Mouse (Mus musculus): Measurements from ENCODE around the gene Tle3.

The Tle3 gene

DNA sequence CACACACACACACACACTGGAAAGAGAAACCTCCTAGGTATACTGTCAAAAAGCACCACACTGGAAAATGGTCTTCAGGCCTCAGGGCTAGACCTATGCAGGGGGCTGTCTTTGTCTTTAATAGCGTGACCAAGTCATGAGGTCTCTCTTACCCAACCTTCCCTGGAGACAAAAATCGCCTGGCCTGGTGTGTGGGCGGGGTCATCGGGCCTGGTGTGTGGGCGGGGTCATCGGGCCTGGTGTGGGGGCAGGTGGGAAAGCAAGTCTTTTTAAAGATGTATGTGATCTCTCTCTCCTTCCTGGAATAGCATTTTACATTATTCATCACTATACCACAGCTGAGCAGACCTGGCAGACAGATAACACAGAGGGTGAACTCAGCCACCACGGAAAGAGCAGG is 25.2 kb upstream of the Tle3 start:
- peaks cover 22% of the 10 kb centered on the region for H3K27me3 ChIP-seq (ENCODE audit: insufficient read depth, low read length)
- H3K4me3 ChIP-seq (replicated peaks; ENCODE audit: low read length) = no peak overlapping the region
- H3K9me3 ChIP-seq (ENCODE audit: low read length) = no peaks in the 10 kb centered on the region
- no peaks in the 10 kb centered on the region for H3K36me3 ChIP-seq (ENCODE audit: insufficient read depth, low read length)
- H3K4me1 ChIP-seq (replicated peaks; ENCODE audit: low read depth, low read length) = peaks cover 28% of the 10 kb centered on the region
- TF ChIP-seq CTCF (conservative IDR thresholded peaks at IDR 0.05; ENCODE audit: low read length) (no peak), NANOG (IDR thresholded peaks at IDR 0.05; ENCODE audit: borderline replicate concordance, low read length) (no peak), POU5F1 (IDR thresholded peaks at IDR 0.05; ENCODE audit: borderline replicate concordance, low read length) (no peak)

DNA sequence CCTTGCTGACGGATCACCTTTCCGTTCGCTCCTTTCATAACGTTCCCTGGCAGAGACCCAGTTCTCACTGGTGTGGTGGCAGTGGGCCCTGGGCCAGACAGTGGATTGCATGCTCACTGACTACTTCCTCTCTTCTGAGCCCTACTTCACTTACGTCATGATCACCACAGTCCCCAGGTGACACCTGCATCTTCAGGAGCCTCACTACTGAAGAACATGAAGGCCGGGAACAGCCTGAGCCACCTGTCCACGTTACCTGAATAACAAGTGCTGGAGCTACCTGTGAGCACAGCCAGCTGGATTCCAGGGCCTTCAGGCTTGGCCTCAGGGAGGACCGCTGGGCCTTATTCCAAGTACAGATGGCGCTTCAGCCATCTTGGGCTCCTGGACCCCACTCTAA is 24.1 kb upstream of the Tle3 start:
- Histone ChIP-seq H3K4me1 (replicated peaks; ENCODE audit: low read depth, low read length) (peaks cover 28% of the 10 kb centered on the region), H3K36me3 (ENCODE audit: insufficient read depth, low read length) (no peaks in the 10 kb centered on the region), H3K4me3 (replicated peaks; ENCODE audit: low read length) (no peak overlapping the region), H3K27me3 (ENCODE audit: insufficient read depth, low read length) (peaks cover 21% of the 10 kb centered on the region), H3K9me3 (ENCODE audit: low read length) (no peaks in the 10 kb centered on the region)
- TF ChIP-seq CTCF (conservative IDR thresholded peaks at IDR 0.05; ENCODE audit: low read length) (no peak), POU5F1 (IDR thresholded peaks at IDR 0.05; ENCODE audit: borderline replicate concordance, low read length) (no peak), NANOG (IDR thresholded peaks at IDR 0.05; ENCODE audit: borderline replicate concordance, low read length) (no peak)

DNA sequence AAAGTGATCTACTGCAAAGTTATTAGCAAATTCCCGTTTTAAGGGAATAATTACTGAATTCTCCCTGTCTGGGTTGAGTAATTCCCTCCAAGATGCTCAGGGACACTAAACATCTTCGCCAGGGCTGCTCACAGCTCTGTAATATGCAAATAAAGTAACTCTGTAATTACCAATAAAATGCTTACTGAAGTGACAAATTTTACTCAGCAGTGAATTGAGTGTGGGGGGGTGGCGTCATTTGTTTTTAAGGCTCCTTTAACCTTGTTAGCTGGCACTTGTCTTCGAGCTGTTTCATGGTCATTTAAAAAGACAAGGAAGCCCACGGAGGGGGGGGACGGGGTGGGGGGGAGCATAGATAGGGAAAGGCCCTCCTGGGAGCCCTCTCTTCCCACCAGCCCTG is 23.6 kb upstream of the Tle3 start:
- Histone ChIP-seq H3K9me3 (ENCODE audit: low read length) (no peaks in the 10 kb centered on the region), H3K36me3 (ENCODE audit: insufficient read depth, low read length) (no peaks in the 10 kb centered on the region), H3K27me3 (ENCODE audit: insufficient read depth, low read length) (peaks cover 17% of the 10 kb centered on the region), H3K4me3 (replicated peaks; ENCODE audit: low read length) (no peak overlapping the region), H3K4me1 (replicated peaks; ENCODE audit: low read depth, low read length) (peaks cover 28% of the 10 kb centered on the region)
- TF ChIP-seq NANOG (IDR thresholded peaks at IDR 0.05; ENCODE audit: borderline replicate concordance, low read length) = no peak

DNA sequence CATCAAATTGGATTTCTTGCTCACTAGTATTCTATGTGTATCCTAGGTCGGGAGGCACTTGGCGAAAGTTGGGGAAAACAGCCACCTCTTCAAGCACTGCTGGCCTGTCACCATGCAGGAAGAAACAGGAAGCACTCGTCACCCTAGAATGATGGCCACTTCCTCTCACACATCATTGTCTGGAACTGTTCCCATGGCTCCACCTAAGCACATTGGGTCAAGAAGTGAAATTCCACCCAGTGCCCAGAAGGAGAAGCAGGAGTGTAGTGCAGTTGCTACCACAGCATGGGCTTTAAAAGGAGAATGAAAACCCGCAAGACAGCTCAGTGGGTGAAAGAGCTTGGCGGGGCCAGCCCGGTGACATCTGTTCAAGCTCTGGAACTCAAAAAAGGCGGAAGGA is 22.5 kb upstream of the Tle3 start:
- TF ChIP-seq CTCF (conservative IDR thresholded peaks at IDR 0.05; ENCODE audit: low read length) (no peak), POU5F1 (IDR thresholded peaks at IDR 0.05; ENCODE audit: borderline replicate concordance, low read length) (no peak), NANOG (IDR thresholded peaks at IDR 0.05; ENCODE audit: borderline replicate concordance, low read length) (no peak)
- peaks cover 15% of the 10 kb centered on the region for H3K27me3 ChIP-seq (ENCODE audit: insufficient read depth, low read length)
- H3K36me3 ChIP-seq (ENCODE audit: insufficient read depth, low read length) = no peaks in the 10 kb centered on the region
- no peaks in the 10 kb centered on the region for H3K9me3 ChIP-seq (ENCODE audit: low read length)
- peaks cover 35% of the 10 kb centered on the region for H3K4me1 ChIP-seq (replicated peaks; ENCODE audit: low read depth, low read length)
- H3K4me3 ChIP-seq (replicated peaks; ENCODE audit: low read length) = no peak overlapping the region

DNA sequence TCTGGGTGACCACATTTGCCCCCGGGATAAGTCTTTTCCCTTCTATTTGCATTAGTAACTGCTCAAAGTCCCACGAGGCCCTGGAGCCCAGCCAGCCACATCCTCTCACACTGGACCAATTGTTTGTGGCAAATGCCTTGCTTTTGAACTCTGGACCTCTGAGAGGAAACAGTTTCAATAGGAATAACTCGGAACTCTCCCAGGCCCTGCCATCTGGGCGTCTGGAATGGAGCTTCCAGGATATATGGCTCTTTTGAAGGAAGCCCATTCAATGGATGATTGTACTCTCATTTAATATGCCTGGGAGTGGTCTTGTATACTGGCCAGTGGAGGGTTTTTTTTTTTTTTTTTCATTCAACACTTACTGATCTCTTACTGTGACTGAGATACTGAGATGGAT is 21.0 kb upstream of the Tle3 start:
- no peak overlapping the region for H3K4me3 ChIP-seq (replicated peaks; ENCODE audit: low read length)
- peaks cover 35% of the 10 kb centered on the region for H3K4me1 ChIP-seq (replicated peaks; ENCODE audit: low read depth, low read length)
- peaks cover 15% of the 10 kb centered on the region for H3K27me3 ChIP-seq (ENCODE audit: insufficient read depth, low read length)
- no peaks in the 10 kb centered on the region for H3K36me3 ChIP-seq (ENCODE audit: insufficient read depth, low read length)
- no peak for TF ChIP-seq POU5F1 (IDR thresholded peaks at IDR 0.05; ENCODE audit: borderline replicate concordance, low read length)
- TF ChIP-seq NANOG (IDR thresholded peaks at IDR 0.05; ENCODE audit: borderline replicate concordance, low read length) = no peak
- no peak for TF ChIP-seq CTCF (conservative IDR thresholded peaks at IDR 0.05; ENCODE audit: low read length)
- peaks cover 2% of the 10 kb centered on the region; the same call in 1 of the 2 replicates for H3K9me3 ChIP-seq (ENCODE audit: low read length)

DNA sequence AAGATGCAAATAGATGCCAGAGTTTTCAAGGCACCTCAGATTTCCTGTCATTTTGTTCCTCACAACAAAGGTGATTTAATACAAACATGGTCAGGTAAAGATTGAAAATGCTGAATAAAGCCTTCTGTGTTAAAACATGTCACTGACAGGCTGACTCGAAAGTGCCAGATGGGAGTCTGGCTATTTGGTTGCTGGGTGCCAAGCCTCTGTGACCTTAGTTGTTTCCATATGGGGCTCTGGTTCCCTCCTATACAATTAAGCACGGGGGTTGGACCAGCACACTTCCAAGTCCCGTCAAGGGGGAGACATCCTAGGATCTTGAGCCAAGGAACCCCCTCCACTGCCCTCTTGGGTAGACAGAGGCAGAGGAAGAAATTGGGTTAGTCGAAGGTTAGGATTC is 13.2 kb upstream of the Tle3 start:
- H3K4me1 ChIP-seq (replicated peaks; ENCODE audit: low read depth, low read length) = peaks cover 33% of the 10 kb centered on the region
- H3K27me3 ChIP-seq (ENCODE audit: insufficient read depth, low read length) = peaks cover 25% of the 10 kb centered on the region
- no peak overlapping the region for H3K4me3 ChIP-seq (replicated peaks; ENCODE audit: low read length)
- H3K36me3 ChIP-seq (ENCODE audit: insufficient read depth, low read length) = no peaks in the 10 kb centered on the region
- TF ChIP-seq NANOG (IDR thresholded peaks at IDR 0.05; ENCODE audit: borderline replicate concordance, low read length) (no peak), POU5F1 (IDR thresholded peaks at IDR 0.05; ENCODE audit: borderline replicate concordance, low read length) (no peak), CTCF (conservative IDR thresholded peaks at IDR 0.05; ENCODE audit: low read length) (no peak)
- H3K9me3 ChIP-seq (ENCODE audit: low read length) = peaks cover 27% of the 10 kb centered on the region

DNA sequence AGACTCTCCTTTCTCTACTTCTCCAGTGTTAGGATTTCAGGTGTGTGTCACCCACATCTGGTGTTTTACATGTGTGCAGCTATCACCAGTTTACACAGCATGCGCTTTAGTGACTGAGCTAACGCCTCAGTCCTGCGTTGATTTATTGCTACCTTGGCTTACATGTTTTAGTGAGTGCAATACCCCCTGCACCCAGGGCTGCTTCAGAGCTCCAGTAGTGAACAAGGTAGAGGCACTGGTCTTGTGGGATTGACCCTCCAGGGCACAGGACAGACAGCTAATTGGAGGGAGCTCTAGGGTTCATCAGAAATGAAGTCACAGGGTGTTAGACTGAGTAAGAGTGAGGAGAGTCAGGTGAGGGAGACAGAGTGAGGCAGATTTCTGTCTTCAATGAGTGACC is 12.4 kb upstream of the Tle3 start:
- Histone ChIP-seq H3K27me3 (ENCODE audit: insufficient read depth, low read length) (peaks cover 27% of the 10 kb centered on the region), H3K4me1 (replicated peaks; ENCODE audit: low read depth, low read length) (peaks cover 35% of the 10 kb centered on the region), H3K36me3 (ENCODE audit: insufficient read depth, low read length) (no peaks in the 10 kb centered on the region), H3K9me3 (ENCODE audit: low read length) (peaks cover 27% of the 10 kb centered on the region), H3K4me3 (replicated peaks; ENCODE audit: low read length) (no peak overlapping the region)
- TF ChIP-seq POU5F1 (IDR thresholded peaks at IDR 0.05; ENCODE audit: borderline replicate concordance, low read length) (no peak), CTCF (conservative IDR thresholded peaks at IDR 0.05; ENCODE audit: low read length) (no peak), NANOG (IDR thresholded peaks at IDR 0.05; ENCODE audit: borderline replicate concordance, low read length) (no peak)

DNA sequence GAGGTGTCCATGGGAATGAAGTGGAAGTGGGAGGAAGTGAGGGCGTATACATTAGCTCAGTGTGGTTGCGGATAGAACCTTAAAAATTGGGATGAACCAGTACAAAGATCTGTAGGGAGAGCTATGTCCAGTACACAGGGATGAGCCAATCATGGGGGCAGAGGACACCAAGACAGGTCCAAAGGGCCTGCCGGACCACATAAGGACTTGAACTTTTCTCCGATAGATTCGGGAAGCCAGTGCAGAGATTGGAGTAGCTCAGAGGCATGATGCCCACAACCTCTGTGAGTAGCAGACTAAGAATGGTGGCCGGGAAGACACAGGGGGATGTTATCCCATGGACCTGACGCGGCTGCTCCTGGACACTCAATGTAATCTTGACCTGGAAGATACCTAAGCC is 12.0 kb upstream of the Tle3 start:
- Histone ChIP-seq H3K27me3 (ENCODE audit: insufficient read depth, low read length) (peaks cover 29% of the 10 kb centered on the region), H3K36me3 (ENCODE audit: insufficient read depth, low read length) (no peaks in the 10 kb centered on the region), H3K4me3 (replicated peaks; ENCODE audit: low read length) (no peak overlapping the region), H3K4me1 (replicated peaks; ENCODE audit: low read depth, low read length) (peaks cover 38% of the 10 kb centered on the region), H3K9me3 (ENCODE audit: low read length) (peaks cover 27% of the 10 kb centered on the region)
- TF ChIP-seq POU5F1 (IDR thresholded peaks at IDR 0.05; ENCODE audit: borderline replicate concordance, low read length) (no peak), NANOG (IDR thresholded peaks at IDR 0.05; ENCODE audit: borderline replicate concordance, low read length) (no peak), CTCF (conservative IDR thresholded peaks at IDR 0.05; ENCODE audit: low read length) (no peak)
